Mouse (Mus musculus): ENCODE results near the gene BC067074. TPM values are rescaled to one million over a fixed set of nuclear protein-coding genes. Genes with fewer than 3 reads are reported as not detected.
"Not testable (repeated sequence)": the region's sequence is repeated elsewhere in the genome, so short reads cannot be mapped to it uniquely, and the experiment has no call there.

BC067074 gene
- polyA plus RNA-seq, 1 experiment from 2014 or later: 0.22 TPM

- no peaks in the 10 kb centered on the region for H3K9me3 ChIP-seq (replicated peaks)
- no peaks in the 10 kb centered on the region for H3K36me3 ChIP-seq
- DNase-seq (no peak), ATAC-seq (ENCODE audit: low read depth) (no peak)
- H3K27me3 ChIP-seq: no peaks in the 10 kb centered on the region
- H3K27ac ChIP-seq: no peak overlapping the region
- H3K4me2 ChIP-seq: no peak overlapping the region
- no peak overlapping the region for H3K4me3 ChIP-seq (replicated peaks)
- H3K9ac ChIP-seq: no peak overlapping the region
- no peaks in the 10 kb centered on the region for H3K4me1 ChIP-seq (replicated peaks)
- 46% methylated on average over 6 of the region's 6 CpGs for WGBS (ENCODE audit: insufficient replicate concordance)
These were observed 86.9 kb downstream of the BC067074 start for GRCm38 (mm10) chr13:113379766-113380309.

DNA sequence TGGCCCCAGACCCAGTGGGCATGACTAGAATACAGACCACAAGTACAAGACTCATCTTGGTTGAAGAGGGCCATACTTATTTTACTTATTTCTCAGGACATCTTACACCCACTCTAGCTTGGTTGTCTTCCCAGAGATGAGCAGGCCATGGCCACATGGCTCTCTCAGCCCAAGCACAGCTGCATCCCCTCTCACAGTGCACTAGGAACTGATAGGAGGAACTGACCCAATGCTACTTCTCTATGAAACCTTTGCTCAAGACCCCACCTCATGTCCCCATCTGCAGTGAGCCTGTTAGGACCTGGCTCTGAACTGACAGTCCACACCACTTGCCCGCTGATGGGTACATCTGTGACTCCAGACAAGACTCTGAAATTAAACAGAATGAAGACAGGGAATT, 88.8 kb downstream of the BC067074 start:
- 54% methylated on average over 1 of the region's 1 CpGs for WGBS (ENCODE audit: insufficient replicate concordance)
- Histone ChIP-seq H3K9ac (no peak overlapping the region), H3K4me3 (replicated peaks) (no peak overlapping the region), H3K4me1 (replicated peaks) (no peaks in the 10 kb centered on the region), H3K4me2 (no peak overlapping the region), H3K36me3 (no peaks in the 10 kb centered on the region), H3K27me3 (no peaks in the 10 kb centered on the region), H3K9me3 (replicated peaks) (no peaks in the 10 kb centered on the region), H3K27ac (no peak overlapping the region)
- ATAC-seq (ENCODE audit: low read depth) (no peak), DNase-seq (no peak)

GRCm38 (mm10) chr13:113382201-113382600, 89.2 kb downstream of the BC067074 start:
- no peaks in the 10 kb centered on the region for H3K36me3 ChIP-seq
- H3K4me2 ChIP-seq: no peak overlapping the region
- no peaks in the 10 kb centered on the region for H3K27me3 ChIP-seq
- DNase-seq: no peak
- H3K4me3 ChIP-seq (replicated peaks): no peak overlapping the region
- H3K4me1 ChIP-seq (replicated peaks): no peaks in the 10 kb centered on the region
- no peak for ATAC-seq (ENCODE audit: low read depth)
- no peak overlapping the region for H3K27ac ChIP-seq
- H3K9ac ChIP-seq: no peak overlapping the region
- WGBS (ENCODE audit: insufficient replicate concordance): 35% methylated on average over 2 of the region's 2 CpGs
- no peaks in the 10 kb centered on the region for H3K9me3 ChIP-seq (replicated peaks)

- H3K27me3 ChIP-seq; H3K27ac ChIP-seq; H3K4me3 ChIP-seq (replicated peaks); ATAC-seq (ENCODE audit: low read depth); H3K9me3 ChIP-seq (replicated peaks); H3K4me1 ChIP-seq (replicated peaks); H3K9ac ChIP-seq; DNase-seq; H3K4me2 ChIP-seq; H3K36me3 ChIP-seq: not testable (repeated sequence)
These were observed 89.8 kb downstream of the BC067074 start for GRCm38 (mm10) chr13:113382770-113383169.

DNA sequence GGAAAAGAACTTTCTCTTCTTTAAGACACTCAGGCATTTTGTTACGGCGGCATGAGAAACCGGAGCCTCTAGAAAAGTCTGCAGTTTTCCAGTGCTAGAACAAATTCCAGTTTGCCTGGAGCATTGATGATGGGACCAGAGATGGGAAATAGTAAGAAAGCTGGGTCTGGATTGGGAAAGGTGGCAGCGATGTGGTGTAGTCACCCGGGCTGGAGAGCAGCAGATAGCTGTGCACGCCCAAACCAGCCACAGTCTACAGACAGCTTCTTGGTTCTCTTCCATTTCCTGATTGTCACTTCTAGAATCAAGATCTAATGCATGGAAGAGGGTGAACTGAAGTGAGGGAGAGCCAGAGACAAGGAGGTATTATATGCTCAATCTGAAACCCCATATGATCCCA, 100.4 kb downstream of the BC067074 start:
- Histone ChIP-seq H3K9ac (no peak overlapping the region), H3K27me3 (no peaks in the 10 kb centered on the region), H3K36me3 (no peaks in the 10 kb centered on the region), H3K27ac (no peak overlapping the region), H3K4me2 (no peak overlapping the region), H3K4me1 (replicated peaks) (no peaks in the 10 kb centered on the region), H3K4me3 (replicated peaks) (no peak overlapping the region), H3K9me3 (replicated peaks) (no peaks in the 10 kb centered on the region)
- WGBS (ENCODE audit: insufficient replicate concordance): 74% methylated on average over 6 of the region's 6 CpGs
- ATAC-seq (ENCODE audit: low read depth) (no peak), DNase-seq (no peak)

- no peak overlapping the region for H3K4me3 ChIP-seq (replicated peaks)
- no peak overlapping the region for H3K9ac ChIP-seq
- no peaks in the 10 kb centered on the region for H3K9me3 ChIP-seq (replicated peaks)
- ATAC-seq (ENCODE audit: low read depth): no peak
- WGBS (ENCODE audit: insufficient replicate concordance): 80% methylated on average over 15 of the region's 15 CpGs
- H3K36me3 ChIP-seq: no peaks in the 10 kb centered on the region
- H3K4me2 ChIP-seq: no peak overlapping the region
- H3K27ac ChIP-seq: no peak overlapping the region
- H3K27me3 ChIP-seq: no peaks in the 10 kb centered on the region
- H3K4me1 ChIP-seq (replicated peaks): no peaks in the 10 kb centered on the region
- no peak for DNase-seq
These were observed 101.6 kb downstream of the BC067074 start for GRCm38 (mm10) chr13:113394591-113394990.

- Histone ChIP-seq H3K4me2 (no peak overlapping the region), H3K36me3 (no peaks in the 10 kb centered on the region), H3K27me3 (no peaks in the 10 kb centered on the region), H3K9me3 (replicated peaks) (no peaks in the 10 kb centered on the region), H3K4me3 (replicated peaks) (no peak overlapping the region), H3K9ac (no peak overlapping the region), H3K27ac (no peak overlapping the region), H3K4me1 (replicated peaks) (no peaks in the 10 kb centered on the region)
- WGBS (ENCODE audit: insufficient replicate concordance): 64% methylated on average over 9 of the region's 9 CpGs
- DNase-seq (no peak), ATAC-seq (ENCODE audit: low read depth) (no peak)
These were observed 104.1 kb downstream of the BC067074 start for GRCm38 (mm10) chr13:113397006-113397520.

DNA sequence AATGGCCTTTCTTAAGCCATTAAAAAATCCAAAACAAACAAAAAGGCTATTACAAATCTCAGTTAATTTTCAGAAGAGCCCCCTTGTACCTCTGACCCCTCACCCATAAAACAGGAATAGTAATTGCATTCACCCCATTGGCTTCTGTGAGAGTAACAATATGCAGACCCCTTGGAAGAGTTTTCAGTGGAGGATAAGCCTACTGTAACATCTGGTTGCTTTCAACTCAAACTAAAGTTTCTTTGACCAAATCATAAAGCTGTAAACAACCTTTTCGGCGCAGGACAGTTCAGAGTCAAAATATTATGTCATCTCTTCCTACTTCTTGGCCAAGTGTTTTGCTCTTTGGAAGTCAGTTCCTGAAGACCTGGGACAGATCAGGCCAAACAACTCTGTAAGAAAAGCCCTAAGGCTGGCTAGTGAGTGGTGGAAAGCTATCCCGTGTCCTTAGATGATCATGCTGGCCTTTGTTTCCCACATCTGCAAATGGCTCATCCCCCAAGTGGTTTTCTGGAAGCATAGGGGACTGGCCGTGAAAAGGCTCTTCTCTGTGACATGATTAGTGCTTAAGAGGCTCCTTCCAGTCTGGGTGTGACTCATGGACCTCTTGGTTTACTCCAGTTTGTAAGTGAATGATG, 108.5 kb downstream of the BC067074 start:
- Histone ChIP-seq H3K4me3 (replicated peaks) (no peak overlapping the region), H3K9ac (no peak overlapping the region), H3K36me3 (no peaks in the 10 kb centered on the region), H3K27me3 (no peaks in the 10 kb centered on the region), H3K4me1 (replicated peaks) (no peaks in the 10 kb centered on the region), H3K9me3 (replicated peaks) (no peaks in the 10 kb centered on the region), H3K4me2 (no peak overlapping the region), H3K27ac (no peak overlapping the region)
- ATAC-seq (ENCODE audit: low read depth) (no peak), DNase-seq (no peak)
- 60% methylated on average over 4 of the region's 4 CpGs for WGBS (ENCODE audit: insufficient replicate concordance)

DNA sequence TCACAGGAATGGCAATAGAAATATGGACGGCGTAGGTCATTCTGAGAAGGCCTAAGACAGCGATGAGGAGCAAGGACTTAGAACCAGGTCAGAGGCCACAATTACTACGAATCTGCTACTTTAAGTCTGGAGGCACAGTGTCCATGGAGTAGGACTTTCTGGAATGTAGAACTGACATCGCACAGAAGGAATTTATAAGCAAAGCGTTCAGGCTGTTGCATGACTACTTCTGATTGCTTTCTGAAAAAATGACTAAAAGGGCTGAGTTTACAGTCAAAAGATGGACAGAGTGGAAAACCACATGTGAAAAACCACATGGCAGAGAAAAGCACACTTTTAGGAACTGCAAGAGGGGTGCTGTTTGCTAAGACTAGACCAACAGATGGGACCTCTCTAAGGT, 110.7 kb downstream of the BC067074 start:
- no peak overlapping the region for H3K27ac ChIP-seq

GRCm38 (mm10) chr13:113404172-113404571, 111.2 kb downstream of the BC067074 start:
- 75% methylated on average over 2 of the region's 2 CpGs for WGBS (ENCODE audit: insufficient replicate concordance)
- H3K4me2 ChIP-seq: no peak overlapping the region
- no peaks in the 10 kb centered on the region for H3K4me1 ChIP-seq (replicated peaks)

More for the DNA sequence above, 110.7 kb downstream of the BC067074 start:
- H3K4me1 ChIP-seq (replicated peaks): no peaks in the 10 kb centered on the region
- DNase-seq (no peak), ATAC-seq (ENCODE audit: low read depth) (no peak)
- WGBS (ENCODE audit: insufficient replicate concordance): 79% methylated on average over 6 of the region's 6 CpGs
- H3K27me3 ChIP-seq: no peaks in the 10 kb centered on the region
- H3K9ac ChIP-seq: no peak overlapping the region
- H3K36me3 ChIP-seq: no peaks in the 10 kb centered on the region
- H3K4me2 ChIP-seq: no peak overlapping the region
- H3K9me3 ChIP-seq (replicated peaks): no peaks in the 10 kb centered on the region
- H3K4me3 ChIP-seq (replicated peaks): no peak overlapping the region

GRCm38 (mm10) chr13:113409941-113410340, 117.0 kb downstream of the BC067074 start:
- no peak for DNase-seq

More at GRCm38 (mm10) chr13:113404172-113404571, 111.2 kb downstream of the BC067074 start:
- Histone ChIP-seq H3K4me3 (replicated peaks) (no peak overlapping the region), H3K27ac (no peak overlapping the region), H3K36me3 (no peaks in the 10 kb centered on the region), H3K9ac (no peak overlapping the region), H3K9me3 (replicated peaks) (no peaks in the 10 kb centered on the region), H3K27me3 (no peaks in the 10 kb centered on the region)
- DNase-seq: no peak
- ATAC-seq (ENCODE audit: low read depth): no peak

GRCm38 (mm10) chr13:113415527-113415926, 122.6 kb downstream of the BC067074 start:
- peaks cover 5% of the 10 kb centered on the region for H3K4me1 ChIP-seq (replicated peaks)
- H3K9ac ChIP-seq: no peak overlapping the region
- H3K4me2 ChIP-seq: no peak overlapping the region
- no peak overlapping the region for H3K4me3 ChIP-seq (replicated peaks)
- DNase-seq (no peak), ATAC-seq (ENCODE audit: low read depth) (no peak)
- no peaks in the 10 kb centered on the region for H3K36me3 ChIP-seq
- H3K27ac ChIP-seq: no peak overlapping the region
- H3K9me3 ChIP-seq (replicated peaks): no peaks in the 10 kb centered on the region
- no peaks in the 10 kb centered on the region for H3K27me3 ChIP-seq
- WGBS (ENCODE audit: insufficient replicate concordance): 69% methylated on average over 7 of the region's 7 CpGs

More at GRCm38 (mm10) chr13:113409941-113410340, 117.0 kb downstream of the BC067074 start:
- Histone ChIP-seq H3K36me3 (no peaks in the 10 kb centered on the region), H3K27ac (no peak overlapping the region), H3K4me1 (replicated peaks) (no peaks in the 10 kb centered on the region), H3K27me3 (no peaks in the 10 kb centered on the region), H3K4me2 (no peak overlapping the region), H3K4me3 (replicated peaks) (no peak overlapping the region), H3K9ac (no peak overlapping the region), H3K9me3 (replicated peaks) (no peaks in the 10 kb centered on the region)
- ATAC-seq (ENCODE audit: low read depth): no peak
- WGBS (ENCODE audit: insufficient replicate concordance): 73% methylated on average over 12 of the region's 12 CpGs

Data from liver, embryonic 13.5 days (tissue).